Mouse (Mus musculus) layer of hippocampus, postnatal 10 days (tissue): ENCODE measurements at regions not wholly inside any gene's neighbourhood (a gene's known extent, or its start where the extent isn't known, plus 50 kb on each side); places are given as distances from the start of the nearest gene placed in this dataset.

Experiments used
- DNase-seq, 2 experiments: peaks; one replicate each; pipeline ENCODE4 v3.0.0; 2021; ENCODE audit warnings: low spot score in 2 of 2

- no peak for DNase-seq
Observed at GRCm38 (mm10) chr12:25309234-25309633, 212.3 kb upstream of the Id2 start.

GRCm38 (mm10) chr12:25305764-25306653 lies 209.1 kb upstream of the Id2 start:
- no peak for DNase-seq

DNA sequence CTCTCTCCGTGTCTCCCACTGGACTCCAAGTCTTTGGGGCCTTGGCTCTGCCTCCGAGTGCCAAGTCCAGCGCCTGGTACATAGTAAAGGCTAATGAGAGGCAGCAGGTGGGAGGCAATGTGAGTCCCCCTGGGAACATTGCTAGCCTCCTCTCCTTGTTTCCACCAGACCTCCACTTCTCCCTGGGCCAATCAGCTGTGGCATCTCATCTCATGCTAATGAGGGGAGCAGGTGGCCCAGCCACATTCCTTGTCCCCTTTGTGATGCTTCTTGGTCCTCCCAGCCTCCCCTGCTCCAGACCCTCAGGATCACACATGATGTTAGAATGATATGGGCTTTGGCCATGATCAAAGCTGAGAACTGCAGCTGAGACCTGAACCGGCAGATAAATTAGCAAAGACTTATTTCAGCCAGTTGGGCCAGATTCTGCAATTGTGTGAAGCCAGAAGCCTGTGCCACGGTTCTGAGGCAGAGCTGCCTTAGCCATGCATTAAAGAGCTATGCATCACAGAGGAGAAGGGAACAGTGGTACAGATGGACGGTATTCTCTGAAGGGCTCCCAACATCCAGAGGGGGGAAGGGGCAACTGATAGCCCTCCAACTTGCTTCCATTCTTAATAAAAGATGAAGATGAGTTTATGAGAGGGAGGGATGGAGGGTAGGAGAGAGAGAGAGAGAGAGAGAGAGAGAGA lies 208.0 kb upstream of the Id2 start:
- no peak for DNase-seq

DNA sequence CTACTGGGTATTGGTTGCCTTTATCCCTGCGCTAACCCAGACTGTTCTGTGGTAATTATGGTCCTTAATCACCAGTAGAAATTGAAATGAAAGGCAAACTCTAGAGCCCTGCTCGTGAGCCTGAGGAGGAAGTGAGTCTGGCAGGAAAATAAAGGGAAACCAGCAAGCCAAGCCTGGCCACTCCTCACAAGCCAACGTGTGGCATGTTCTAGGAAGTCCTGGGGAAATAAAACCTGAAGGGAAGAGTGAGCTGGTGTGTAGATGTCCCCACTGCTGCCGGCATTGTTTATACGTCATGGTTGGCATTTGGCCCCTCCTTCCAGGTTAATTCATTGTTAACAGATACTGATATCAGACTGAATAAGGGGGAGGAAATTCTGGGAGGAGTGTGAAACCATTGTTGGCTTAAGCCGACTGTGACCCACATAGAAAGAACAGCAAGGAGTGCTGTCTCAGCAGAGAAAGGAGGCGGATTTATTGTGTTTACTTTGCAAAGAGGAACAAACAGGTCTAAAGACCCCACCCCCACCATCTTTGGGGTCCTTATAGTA lies 206.6 kb upstream of the Id2 start:
- no peak for DNase-seq

DNA sequence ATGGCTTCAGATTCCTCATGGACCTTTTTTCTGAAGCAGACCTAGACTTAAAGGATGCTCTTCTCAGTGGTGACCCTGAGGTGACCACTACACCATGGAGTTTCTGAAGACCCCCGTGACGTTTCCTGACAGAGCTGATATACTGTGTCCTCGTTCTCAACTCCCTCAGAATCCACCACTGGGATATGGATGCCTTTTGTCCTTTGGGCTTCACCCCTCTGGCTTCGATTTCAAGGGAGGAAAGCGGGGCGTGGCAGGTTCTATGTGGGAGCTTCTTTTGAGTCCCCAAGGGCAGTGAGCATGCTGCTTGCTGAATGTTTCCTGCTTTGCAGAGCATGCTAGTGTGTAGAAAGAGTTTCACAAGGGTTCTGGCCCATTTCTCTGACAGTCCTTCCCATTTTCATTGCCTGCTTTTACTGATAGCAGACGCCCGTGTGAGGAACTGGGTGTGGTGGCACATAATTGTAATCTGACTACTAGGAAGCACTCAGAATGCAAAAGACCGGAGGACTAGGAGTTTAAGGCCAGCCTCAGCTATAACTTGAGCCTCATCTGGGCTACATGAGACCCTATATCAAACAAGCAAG lies 204.0 kb upstream of the Id2 start:
- DNase-seq = no peak

GRCm38 (mm10) chr12:25299603-25300471 lies 202.9 kb upstream of the Id2 start:
- no peak for DNase-seq

- no peak for DNase-seq
Observed at GRCm38 (mm10) chr12:25298766-25299165, 201.8 kb upstream of the Id2 start.

- DNase-seq = no peak
Observed at GRCm38 (mm10) chr12:25297960-25298359, 201.0 kb upstream of the Id2 start.

GRCm38 (mm10) chr12:25296648-25297047 lies 199.7 kb upstream of the Id2 start:
- DNase-seq = no peak

GRCm38 (mm10) chr12:25294179-25295025 lies 197.5 kb upstream of the Id2 start:
- DNase-seq = no peak

GRCm38 (mm10) chr12:25293470-25294178 lies 196.7 kb upstream of the Id2 start:
- no peak for DNase-seq

- no peak for DNase-seq
Observed at GRCm38 (mm10) chr12:25289381-25289780, 192.4 kb upstream of the Id2 start.

DNA sequence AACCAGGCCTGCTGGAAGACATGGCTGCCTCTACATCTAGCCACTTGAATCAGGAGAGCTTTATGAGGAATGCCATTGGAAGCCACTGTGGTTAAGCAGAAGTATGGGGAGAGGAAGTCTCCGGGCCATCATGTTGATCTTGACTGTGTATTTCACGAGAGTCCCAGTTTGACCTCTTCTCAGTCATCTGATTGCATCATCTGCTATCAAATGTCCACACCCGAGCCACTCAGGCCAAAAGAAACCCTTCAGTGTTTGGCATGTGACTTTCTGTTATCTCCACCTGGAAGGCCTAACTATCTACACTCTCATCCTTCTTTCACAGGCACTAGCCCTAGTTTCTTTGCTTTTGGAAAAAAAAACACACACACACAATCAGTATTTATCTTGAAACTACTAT lies 186.9 kb upstream of the Id2 start:
- no peak for DNase-seq

DNA sequence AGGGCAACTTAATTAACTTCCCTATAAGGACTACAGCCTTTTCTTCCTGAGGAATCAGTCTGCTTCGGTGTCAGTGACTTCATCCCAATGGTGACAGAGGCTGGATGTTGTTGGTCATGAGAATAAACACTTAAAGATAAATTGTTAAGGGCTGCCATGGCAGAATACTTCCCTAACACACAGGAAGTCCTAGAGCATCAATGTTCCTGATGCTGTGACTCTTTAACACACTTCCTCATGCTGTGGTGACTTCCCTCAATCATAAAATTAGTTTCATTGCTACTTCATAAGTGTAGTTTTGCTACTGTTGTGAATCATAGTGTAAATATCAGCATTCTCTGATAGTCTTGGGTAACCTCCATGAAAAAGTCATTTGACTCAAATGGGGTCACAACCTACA lies 184.5 kb upstream of the Id2 start:
- DNase-seq = no peak

GRCm38 (mm10) chr12:25273631-25274305 lies 176.8 kb upstream of the Id2 start:
- no peak for DNase-seq

DNA sequence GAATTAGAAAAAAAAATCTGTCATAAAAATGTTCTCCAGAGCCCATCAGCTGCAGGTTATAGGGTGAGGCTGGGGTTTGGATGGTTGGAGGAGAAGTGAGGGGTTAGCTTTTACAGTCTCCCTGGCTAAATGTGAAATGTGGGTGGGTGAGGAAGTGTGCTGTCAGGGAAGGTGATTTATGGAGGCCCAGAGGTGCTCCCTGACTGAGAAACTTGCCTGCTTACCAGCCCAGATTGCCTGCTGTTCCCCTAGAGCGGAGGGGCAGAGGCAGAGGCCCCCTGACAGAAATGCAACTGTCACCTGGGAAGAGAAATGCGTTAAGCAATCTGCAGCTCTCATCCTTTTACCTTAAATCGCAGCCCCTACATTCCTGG lies 175.8 kb upstream of the Id2 start:
- no peak for DNase-seq

DNA sequence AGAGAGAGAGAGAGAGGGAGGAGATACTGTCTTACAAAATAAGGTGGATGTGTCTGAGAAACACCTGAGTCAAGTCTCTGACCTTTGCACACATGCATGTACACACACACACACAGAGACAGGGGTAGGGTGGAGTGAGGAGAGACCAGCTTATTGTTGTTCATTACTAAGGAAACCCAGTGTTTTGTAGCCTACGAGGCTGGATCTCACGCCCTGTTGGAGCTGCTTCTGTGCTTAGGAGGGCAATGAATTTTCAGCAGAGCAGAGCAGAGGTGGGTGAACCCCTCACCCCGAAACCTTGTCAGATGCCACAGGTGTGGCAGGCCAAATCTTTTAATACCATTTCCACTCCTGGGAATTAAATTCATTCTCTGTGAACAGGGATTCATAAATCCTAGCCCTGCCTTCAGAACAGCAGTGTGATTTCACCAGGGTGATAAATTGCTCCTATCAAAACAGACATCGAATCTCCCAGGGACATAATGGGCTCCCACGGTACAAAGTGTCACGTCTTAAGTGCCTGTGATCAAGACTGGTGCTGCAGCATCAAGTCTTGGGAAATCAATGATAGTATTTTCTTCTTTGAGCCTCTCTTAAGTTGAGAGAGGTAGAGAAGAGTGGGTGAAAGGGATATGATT lies 175.3 kb upstream of the Id2 start:
- no peak for DNase-seq

GRCm38 (mm10) chr12:25269878-25270277 lies 172.9 kb upstream of the Id2 start:
- no peak for DNase-seq
